Mouse (Mus musculus) G1E (cell line): ENCODE measurements around the gene Lamtor2.

Experiments used
- CTCF ChIP-seq: IDR thresholded peaks from 2 replicates; pipeline ENCODE4 v1.5.1; 2012; ENCODE audit warnings: low read depth, low read length, inconsistent platforms, mixed read lengths
- GATA1 ChIP-seq: IDR thresholded peaks from 2 replicates; pipeline ENCODE4 v1.6.1; 2012; ENCODE audit warnings: borderline replicate concordance, low read length, inconsistent platforms, mixed read lengths

- TF ChIP-seq GATA1, result no peak
- no peak for TF ChIP-seq CTCF
Measured at GRCm38 (mm10) chr3:88500087-88500486, 52.8 kb downstream of the Lamtor2 start.
